Mouse (Mus musculus): Measurements from ENCODE around the gene Mfsd12.

DNA sequence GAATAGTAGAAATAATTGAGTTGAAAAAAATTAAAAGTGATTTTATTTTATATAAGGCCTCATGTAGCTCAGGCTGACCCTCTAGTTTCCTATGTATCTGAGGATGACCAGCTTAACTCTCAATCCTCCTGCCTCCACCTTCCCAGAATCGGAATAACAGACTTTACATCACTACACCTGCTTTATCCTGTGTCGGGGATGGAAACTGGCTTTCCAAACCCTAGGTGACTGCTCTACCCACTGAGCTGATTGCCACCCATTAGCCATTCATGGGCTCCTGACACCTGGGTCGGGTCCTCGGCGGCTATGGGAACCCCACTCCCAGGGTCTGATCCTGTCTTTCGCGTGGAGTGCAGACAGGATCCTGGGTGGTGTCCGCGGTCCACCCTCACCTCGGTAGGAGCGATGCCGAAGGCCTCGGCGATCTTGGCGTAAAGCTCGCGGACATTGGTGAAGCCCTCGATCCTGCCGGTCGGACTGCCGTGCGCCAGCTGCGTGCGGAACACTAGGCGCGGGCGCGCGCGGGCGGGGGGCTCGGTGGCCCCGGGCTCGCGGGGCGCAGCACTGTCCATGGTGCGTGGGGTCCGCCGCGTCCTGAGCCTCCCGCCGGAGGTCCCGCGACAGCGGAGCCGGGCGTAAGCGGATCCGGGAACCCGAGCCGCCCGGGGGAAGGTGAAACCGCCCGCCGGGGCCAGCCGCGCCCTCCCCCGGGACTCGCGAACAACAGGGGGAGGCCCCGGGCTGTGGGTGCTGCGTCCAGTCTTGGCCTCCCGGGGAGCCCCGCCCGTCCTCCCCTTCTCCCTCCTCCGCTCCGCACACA is 14.4 kb upstream of the Mfsd12 start, which contains the start of gene Gipc3:
- TF ChIP-seq CTCF (conservative IDR thresholded peaks at IDR 0.05; ENCODE audit: low read length) = no peak
- no peak for TF ChIP-seq NANOG (IDR thresholded peaks at IDR 0.05; ENCODE audit: borderline replicate concordance, low read length)
- TF ChIP-seq POU5F1 (IDR thresholded peaks at IDR 0.05; ENCODE audit: borderline replicate concordance, low read length) = no peak
